Mouse (Mus musculus) T-helper 17 cell (primary cell): ENCODE measurements around the gene Nt5dc2.

Source experiments
- in situ Hi-C, 2 experiments: fragments of 300-600 bp; cut with MboI, MseI; formaldehyde crosslinking; loops; 1 replicate in 1 of 2; 2 replicates in 1 of 2; pipeline ENCODE4 v1.15.1; 2025; ENCODE audit warnings: high pct_unique_total_duplicates in 2 of 2

The Nt5dc2 gene

GRCm38 (mm10) chr14:31130236-31131220 lies at the start of gene Nt5dc2:
Nt5dc2 (plus strand) TSS chr14:31131053.
- in situ Hi-C loops = no loop called here

DNA sequence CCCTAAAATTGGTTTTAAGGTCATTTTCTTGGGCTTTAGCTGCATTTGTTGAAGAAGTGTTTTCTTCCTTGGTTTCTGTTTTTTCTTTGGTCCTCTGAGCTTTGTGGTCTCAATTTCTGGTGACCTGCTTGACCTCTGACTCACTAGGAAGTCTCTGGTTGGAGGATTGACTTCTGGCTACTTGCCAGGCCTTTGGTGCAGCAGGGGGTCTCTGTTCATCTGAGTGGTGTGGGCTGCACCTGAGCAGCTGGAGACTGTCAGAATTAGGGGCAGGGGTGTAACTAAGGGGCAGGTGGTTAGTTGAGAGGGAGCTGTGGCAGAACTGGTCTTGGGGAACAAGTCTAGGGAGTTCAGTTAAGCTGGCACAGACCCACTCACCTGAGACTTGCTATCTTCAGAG lies 49.7 kb upstream of the Nt5dc2 start:
- in situ Hi-C loops = no loop called here

DNA sequence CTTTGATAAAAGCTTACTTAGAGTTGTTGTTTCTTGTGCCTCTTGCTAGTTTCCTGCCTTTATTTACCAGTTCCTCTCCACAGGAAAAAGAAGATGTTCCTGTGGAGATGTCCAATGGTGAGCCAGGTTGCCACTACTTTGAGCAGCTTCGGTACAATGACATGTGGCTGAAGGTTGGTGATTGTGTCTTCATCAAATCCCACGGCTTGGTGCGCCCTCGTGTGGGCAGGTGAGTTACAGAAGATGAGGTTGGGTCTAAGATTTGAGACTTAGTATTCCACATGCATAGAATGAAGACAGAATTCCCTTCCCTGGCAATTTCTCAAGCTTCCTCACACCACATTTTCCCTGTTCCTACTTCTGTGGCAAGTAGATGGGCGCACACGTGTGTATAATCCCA lies 43.4 kb upstream of the Nt5dc2 start:
- in situ Hi-C loops = no loop called here

DNA sequence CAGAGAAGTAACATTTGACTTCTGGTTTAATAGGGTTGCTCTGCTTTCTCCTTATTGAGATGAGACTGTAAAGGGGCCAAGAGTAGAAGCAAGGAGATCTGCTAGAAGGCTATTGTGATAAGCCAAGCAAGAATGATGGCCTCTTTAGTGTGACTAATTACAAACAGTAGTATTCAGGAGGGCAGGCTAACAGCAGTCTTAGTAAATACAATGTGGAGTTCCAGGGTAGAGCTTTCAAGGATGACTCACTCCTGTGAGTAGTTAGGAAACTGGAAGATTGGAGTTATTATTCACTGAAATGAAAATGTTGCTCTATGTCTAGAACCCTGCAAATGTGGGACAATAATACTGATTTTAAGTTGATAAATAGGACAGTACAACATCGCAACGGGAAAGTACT lies 42.3 kb upstream of the Nt5dc2 start:
- in situ Hi-C loops = no loop called here

DNA sequence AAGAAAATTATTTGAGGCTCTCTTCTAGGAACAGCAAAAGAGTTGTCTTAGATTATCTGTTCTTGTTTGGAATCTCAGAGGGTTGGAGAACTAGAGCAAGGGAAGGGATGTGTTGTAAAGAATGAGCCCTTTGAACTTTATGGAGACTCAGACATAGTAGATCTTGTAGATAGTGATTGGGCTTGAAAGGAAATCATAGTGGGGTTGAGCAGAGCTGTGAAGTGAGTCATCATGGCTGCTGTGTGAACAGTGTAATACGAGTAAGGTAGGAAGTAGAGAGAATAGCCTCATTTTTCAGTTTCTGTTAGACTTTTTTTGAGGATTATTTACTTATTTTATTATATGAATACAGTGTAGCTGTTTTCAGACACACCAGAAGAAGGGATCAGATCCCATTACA lies 40.9 kb upstream of the Nt5dc2 start:
- in situ Hi-C loops = loop anchor here in 1 of 2 experiments (5.0 kb wide), 1 partner anchor 107 kb away; no protein-coding TSS in a partner anchor

GRCm38 (mm10) chr14:31105156-31105555 lies 25.7 kb upstream of the Nt5dc2 start:
- in situ Hi-C loops = no loop called here

DNA sequence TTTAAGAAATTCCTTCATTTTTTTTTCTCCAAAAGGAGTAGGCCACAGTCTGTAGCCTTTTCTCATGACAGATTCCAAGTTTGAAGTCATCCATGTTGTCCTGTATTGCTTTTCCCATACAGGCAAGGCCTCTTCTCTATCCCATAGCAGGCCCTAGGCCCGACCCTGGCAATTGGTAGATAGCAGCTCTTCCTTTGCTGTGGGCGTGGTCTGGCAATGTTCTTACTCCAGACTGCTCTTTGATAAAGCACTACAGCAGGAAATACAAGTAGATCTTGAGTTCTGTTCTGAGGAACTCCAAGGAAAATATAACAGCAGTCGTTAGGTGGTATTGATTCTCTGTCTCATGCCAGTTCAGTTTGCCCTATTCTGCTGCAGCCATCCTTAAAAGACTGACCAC lies 20.2 kb upstream of the Nt5dc2 start:
- in situ Hi-C loops = no loop called here

- in situ Hi-C loops = no loop called here
These were observed 18.7 kb upstream of the Nt5dc2 start for GRCm38 (mm10) chr14:31112187-31112586.

DNA sequence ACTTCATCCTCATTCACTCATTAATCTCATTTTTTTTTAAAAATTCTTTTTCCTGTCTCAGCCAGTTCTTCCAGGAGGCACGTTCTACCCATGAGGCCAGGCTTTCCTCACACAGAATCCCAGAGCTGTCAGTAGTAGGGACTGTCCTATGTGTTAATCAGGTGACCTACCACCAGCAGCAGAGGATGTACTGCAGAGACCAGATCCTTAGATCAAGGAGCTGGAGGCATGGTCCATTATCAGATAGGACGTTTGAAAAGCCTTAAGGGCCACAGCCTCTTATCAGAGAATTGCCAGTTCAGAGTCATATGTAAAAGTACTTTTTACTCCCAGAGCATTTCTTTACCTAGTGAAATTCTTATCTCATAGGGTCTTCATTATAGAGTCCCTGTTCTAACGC lies 16.8 kb upstream of the Nt5dc2 start:
- in situ Hi-C loops = no loop called here

- in situ Hi-C loops = loop anchor here in 1 of 2 experiments (5.0 kb wide), 1 partner anchor 58 kb away; no protein-coding TSS in a partner anchor
These were observed 15.3 kb upstream of the Nt5dc2 start for GRCm38 (mm10) chr14:31115522-31115921.

- in situ Hi-C loops = no loop called here
These were observed 5.5 kb upstream of the Nt5dc2 start for GRCm38 (mm10) chr14:31125106-31126075.

DNA sequence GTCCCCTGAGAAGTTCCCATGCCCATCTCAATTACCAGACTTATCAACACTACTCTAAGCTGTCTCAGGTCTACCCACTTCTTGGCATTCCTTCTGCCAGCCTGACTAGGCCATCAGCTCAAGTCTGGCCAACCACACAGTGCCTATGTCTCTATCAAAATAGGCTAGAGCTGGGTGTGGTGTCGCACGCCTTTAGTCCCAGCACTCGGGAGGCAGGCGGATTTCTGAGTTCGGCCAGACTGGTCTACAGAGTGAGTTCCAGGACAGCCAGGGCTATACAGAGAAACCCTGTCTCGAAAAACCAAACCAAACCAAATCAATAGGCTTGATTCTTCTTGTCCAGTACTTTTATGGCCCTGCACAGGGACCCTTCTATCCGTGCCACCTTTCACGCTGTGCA lies 4.0 kb upstream of the Nt5dc2 start:
- in situ Hi-C loops = no loop called here

DNA sequence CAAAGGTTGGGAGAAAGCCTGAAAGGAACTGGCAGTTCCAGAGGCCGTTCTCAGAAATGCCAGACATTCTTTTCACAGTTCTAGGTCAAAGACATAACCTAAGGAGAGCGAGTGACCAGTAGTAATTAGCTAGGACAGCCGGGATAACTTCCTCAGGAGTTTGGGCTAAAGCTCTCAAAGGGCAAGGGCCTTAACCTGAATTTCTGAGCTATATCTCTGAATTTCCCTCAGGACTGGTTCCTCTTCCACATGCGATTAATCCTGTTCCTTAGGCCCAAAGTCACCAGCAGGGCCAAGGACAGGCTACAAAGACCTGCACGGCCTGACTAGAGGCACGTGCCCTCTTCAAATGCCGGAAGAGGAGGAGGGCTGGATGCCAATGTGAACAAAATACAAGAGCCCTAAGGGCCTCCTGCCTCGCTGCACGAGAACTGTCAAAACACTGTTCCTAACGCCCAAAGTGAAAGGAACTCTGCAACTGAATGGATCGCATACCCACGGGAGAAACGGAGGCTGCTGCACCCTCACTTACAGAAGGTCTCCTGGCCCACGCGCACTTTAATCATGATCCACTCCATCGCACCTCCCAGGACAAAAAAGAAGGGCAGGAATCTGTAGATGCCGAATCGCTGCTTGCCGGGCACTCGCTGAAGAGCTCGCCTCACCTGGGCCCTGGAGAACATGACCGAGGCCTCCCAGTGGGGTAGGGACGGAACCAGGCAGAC lies 2.6 kb upstream of the Nt5dc2 start:
- in situ Hi-C loops = no loop called here

- in situ Hi-C loops = no loop called here
These were observed 2.0 kb upstream of the Nt5dc2 start, which contains the start of gene Smim4 for GRCm38 (mm10) chr14:31128826-31129219. Smim4 (minus strand) TSS chr14:31128956.

DNA sequence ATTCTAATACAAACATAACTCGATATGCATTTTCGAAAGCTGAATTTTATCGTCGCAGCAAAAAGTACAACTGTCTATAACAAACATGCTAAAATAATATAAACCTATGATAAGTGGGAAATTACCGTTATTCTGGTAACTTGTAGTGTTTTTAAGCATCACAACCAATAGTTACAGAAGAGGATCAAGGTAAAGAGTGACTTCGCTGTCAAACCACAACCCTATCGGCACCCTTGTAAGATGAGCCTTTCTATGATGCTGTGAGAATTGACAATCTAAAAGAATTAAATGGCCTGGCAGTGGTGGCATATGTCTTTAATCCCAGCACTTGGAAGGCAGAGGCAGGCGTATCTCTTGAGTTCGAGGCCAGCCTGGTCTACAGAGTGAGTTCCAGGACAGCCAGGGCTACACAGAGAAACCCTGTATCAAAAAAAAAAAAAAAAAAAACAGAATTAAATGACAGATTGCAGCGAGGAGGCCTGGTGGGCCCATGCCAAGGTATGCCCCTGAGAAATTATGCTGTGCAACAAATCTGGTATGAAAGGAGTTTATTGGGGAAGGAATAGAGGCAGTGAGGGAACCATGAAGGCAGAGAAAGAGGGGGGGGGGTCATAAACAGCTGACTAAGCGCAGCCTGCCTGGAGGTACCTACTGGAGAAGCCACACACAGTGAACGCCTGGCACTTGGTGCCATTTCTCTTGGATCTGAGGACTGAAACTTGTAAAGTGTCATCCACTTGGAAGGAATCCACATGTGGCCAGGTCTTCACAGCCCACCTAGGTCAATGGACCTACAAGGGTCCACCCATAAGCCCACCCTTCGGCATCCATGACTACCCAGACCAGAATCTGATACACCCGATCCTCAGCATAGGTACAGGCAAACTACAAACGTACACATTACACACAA lies 1.3 kb upstream of the Nt5dc2 start:
- in situ Hi-C loops = no loop called here

GRCm38 (mm10) chr14:31131272-31131821 lies 494 bp downstream of the Nt5dc2 start:
- in situ Hi-C loops = no loop called here

DNA sequence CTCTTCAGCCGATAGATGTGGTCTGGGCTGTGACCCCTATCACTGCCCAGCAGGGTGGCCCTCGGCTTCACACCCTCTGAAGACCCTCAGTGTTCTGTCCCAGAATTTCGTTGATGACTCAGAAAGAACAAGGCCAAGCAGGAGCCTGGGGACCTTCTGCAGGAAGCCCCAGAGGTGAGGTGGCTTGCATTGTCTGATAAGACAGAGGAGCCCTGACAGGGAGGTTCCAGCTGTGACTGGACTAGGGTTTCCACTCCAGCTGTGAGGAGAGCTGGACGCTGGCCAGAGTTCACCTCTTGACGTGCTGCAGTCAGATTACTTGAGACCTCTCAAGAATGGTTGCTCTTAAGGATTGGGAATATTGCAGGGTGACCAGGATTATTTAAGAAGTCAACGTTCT lies 1.2 kb downstream of the Nt5dc2 start:
- in situ Hi-C loops = no loop called here

DNA sequence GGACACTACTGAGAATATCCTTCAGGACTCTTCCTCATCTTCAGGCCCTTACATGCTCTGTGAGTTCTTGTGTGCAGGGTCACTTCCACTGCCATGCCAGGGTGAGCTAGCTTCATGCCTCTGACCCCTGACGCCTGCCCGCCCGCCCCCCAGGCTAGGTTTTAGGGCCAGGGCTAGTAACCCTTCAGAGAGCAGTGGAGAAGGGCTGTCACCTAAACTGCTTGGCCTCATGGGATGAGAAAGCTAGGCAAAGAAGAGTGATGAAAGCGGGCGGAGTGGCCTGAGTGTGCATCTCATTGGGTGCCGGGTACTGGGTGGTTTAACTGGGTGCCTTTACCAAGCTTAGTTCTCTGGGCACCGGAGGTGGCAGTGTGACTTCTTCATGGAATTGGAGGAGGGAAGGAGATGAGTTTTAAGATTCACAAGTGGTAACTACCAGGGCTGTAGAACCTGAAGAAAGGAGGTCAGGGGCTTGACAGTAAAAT lies 1.7 kb downstream of the Nt5dc2 start:
- in situ Hi-C loops = no loop called here

GRCm38 (mm10) chr14:31133023-31133665 lies 2.3 kb downstream of the Nt5dc2 start:
- in situ Hi-C loops = no loop called here
